Mouse (Mus musculus) ES-E14 (cell line): Measurements from ENCODE around the gene Calm1. TPM values are rescaled to one million over a fixed set of nuclear protein-coding genes. Genes with fewer than 3 reads are reported as not detected.

Experiments used
- DNase-seq: peaks from one replicate; pipeline ENCODE4 v3.0.0-alpha.2; 2013; ENCODE audit warnings: low read depth, low spot score
- H3K27ac ChIP-seq: 2 replicates; pipeline ENCODE4 v1.5.1; 2012; ENCODE audit warnings: low read depth, mild to moderate bottlenecking, low read length, moderate library complexity, mixed read lengths; ENCODE audit not compliant: poor library complexity, insufficient read depth, severe bottlenecking
- H3K36me3 ChIP-seq: 2 replicates; pipeline ENCODE4 v1.6.1; 2012; ENCODE audit warnings: mild to moderate bottlenecking, low read length, moderate library complexity, mixed read lengths; ENCODE audit not compliant: control insufficient read depth, poor library complexity, insufficient read depth, severe bottlenecking
- H3K4me1 ChIP-seq, 2 experiments: fragments of 150-350 bp in 1 of 2; sonication (generic) in 1 of 2; 2 replicates each; pipeline ENCODE4 v1.6.1; 2012; ENCODE audit warnings: low read length in 2 of 2, mild to moderate bottlenecking in 1 of 2, mixed read lengths in 1 of 2; ENCODE audit not compliant: control insufficient read depth in 2 of 2, insufficient read depth in 2 of 2, poor library complexity in 1 of 2
- H3K4me3 ChIP-seq, 2 experiments: fragments of 150-350 bp in 1 of 2; sonication (generic) in 1 of 2; 2 replicates each; pipeline ENCODE4 v1.5.1; 2012; ENCODE audit warnings: low read length in 2 of 2, low read depth in 1 of 2, mild to moderate bottlenecking in 1 of 2, mixed read lengths in 1 of 2; ENCODE audit not compliant: insufficient read depth in 1 of 2, poor library complexity in 1 of 2, severe bottlenecking in 1 of 2
- H3K9ac ChIP-seq: 2 replicates; pipeline ENCODE4 v1.6.1; 2012; ENCODE audit warnings: low read depth, mild to moderate bottlenecking, low read length, mixed read lengths; ENCODE audit not compliant: poor library complexity, insufficient read depth, severe bottlenecking
- H3K9me3 ChIP-seq: fragments of 150-350 bp; sonication (generic); 2 replicates; pipeline ENCODE4 v1.6.1; 2012; ENCODE audit warnings: low read depth, mild to moderate bottlenecking, low read length; ENCODE audit not compliant: control insufficient read depth, insufficient read depth
- CHD2 ChIP-seq: IDR thresholded peaks from 2 replicates; pipeline ENCODE4 v1.6.1; 2014; ENCODE audit warnings: mild to moderate bottlenecking, low read depth, low read length, inconsistent platforms
- HCFC1 ChIP-seq: IDR thresholded peaks from 2 replicates; pipeline ENCODE4 v1.6.1; 2012; ENCODE audit warnings: low read length, inconsistent platforms, borderline replicate concordance; ENCODE audit not compliant: insufficient read depth
- MAFK ChIP-seq: IDR thresholded peaks from 2 replicates; pipeline ENCODE4 v1.6.1; 2014; ENCODE audit warnings: mild to moderate bottlenecking, low read depth, low read length, inconsistent platforms; ENCODE audit not compliant: insufficient read depth
- ZC3H11A ChIP-seq: IDR thresholded peaks from 2 replicates; pipeline ENCODE4 v1.6.1; 2012; ENCODE audit warnings: low read depth, mild to moderate bottlenecking, inconsistent platforms, low read length, borderline replicate concordance
- ZNF384 ChIP-seq: IDR thresholded peaks from 2 replicates; pipeline ENCODE4 v1.6.1; 2012; ENCODE audit warnings: low read depth, low read length, inconsistent platforms
- in situ Hi-C, 2 experiments: fragments of 600-800 bp; cut with MboI; formaldehyde crosslinking; loops; one replicate each; pipeline ENCODE4 v1.15.1; 2025; ENCODE audit warnings: low sequenced_read_pairs in 2 of 2, inconsistent platforms in 1 of 2; ENCODE audit not compliant: unreplicated experiment in 2 of 2
- total RNA-seq: library from RNA; depleted of rRNA; stranded (reverse); fragments of 300-350 nt; gene quantifications from 2 replicates; pipeline ENCODE4 v1.2.3, GENCODE M21; 2012

Gene Calm1
- total RNA-seq, 1 experiment, result 537 TPM

GRCm38 (mm10) chr12:100199891-100200644 lies 833 bp downstream of the Calm1 start:
- Histone ChIP-seq H3K27ac (no peak overlapping the region), H3K4me1 (peaks cover 0 to 4% of the 10 kb centered on the region in 2 experiments; a peak in 3 of 4 replicates), H3K4me3 (peak overlapping the region; percentile 80 to 86), H3K36me3 (peaks cover 19% of the 10 kb centered on the region), H3K9me3 (no peaks in the 10 kb centered on the region), H3K9ac (peak overlapping the region; percentile 83)
- in situ Hi-C loops, result no loop called here
- no peak for DNase-seq
- no peak for TF ChIP-seq ZNF384
- TF ChIP-seq MAFK, result no peak
- TF ChIP-seq ZC3H11A, result no peak
- no peak for TF ChIP-seq CHD2
- no peak for TF ChIP-seq HCFC1

- in situ Hi-C loops, result no loop called here
- no peak for DNase-seq
- no peak for TF ChIP-seq MAFK
- no peak for TF ChIP-seq CHD2
- no peak for TF ChIP-seq HCFC1
- TF ChIP-seq ZNF384, result no peak
- no peak for TF ChIP-seq ZC3H11A
- no peaks in the 10 kb centered on the region for H3K9me3 ChIP-seq
- peak overlapping the region; percentile 80 to 86 for H3K4me3 ChIP-seq
- peaks cover 26% of the 10 kb centered on the region for H3K36me3 ChIP-seq
- no peak overlapping the region for H3K27ac ChIP-seq
- peak overlapping the region; percentile 83 for H3K9ac ChIP-seq
- H3K4me1 ChIP-seq, result peaks cover 0 to 4% of the 10 kb centered on the region in 2 experiments; a peak in 3 of 4 replicates
These were observed 1.6 kb downstream of the Calm1 start for GRCm38 (mm10) chr12:100200645-100201362.

- peak overlapping the region; percentile 80 to 86; a peak in 2 of 4 replicates for H3K4me3 ChIP-seq
- TF ChIP-seq CHD2 (no peak), HCFC1 (no peak), MAFK (no peak), ZNF384 (no peak), ZC3H11A (no peak)
- H3K9me3 ChIP-seq, result no peaks in the 10 kb centered on the region
- H3K4me1 ChIP-seq, result peaks cover 0 to 4% of the 10 kb centered on the region in 2 experiments; a peak in 3 of 4 replicates
- H3K27ac ChIP-seq, result no peak overlapping the region
- H3K36me3 ChIP-seq, result peaks cover 31% of the 10 kb centered on the region
- no peak overlapping the region for H3K9ac ChIP-seq
- no peak for DNase-seq
- in situ Hi-C loops, result no loop called here
These were observed 2.1 kb downstream of the Calm1 start for GRCm38 (mm10) chr12:100201363-100201711.

GRCm38 (mm10) chr12:100201838-100202237 lies 2.6 kb downstream of the Calm1 start:
- H3K4me1 ChIP-seq, result peaks cover 0 to 4% of the 10 kb centered on the region in 2 experiments; a peak in 3 of 4 replicates
- no peak overlapping the region for H3K27ac ChIP-seq
- no peak overlapping the region for H3K9ac ChIP-seq
- peak; percentile 98 for DNase-seq
- TF ChIP-seq HCFC1, result peak; percentile 69; the same call in 1 of the 2 replicates
- peak; percentile 98 for TF ChIP-seq ZC3H11A
- no peak for TF ChIP-seq CHD2
- 0 out of 2 replicates have a peak, but pooled peaks have one; percentile 13 for TF ChIP-seq MAFK
- no peak for TF ChIP-seq ZNF384
- H3K4me3 ChIP-seq, result no peak overlapping the region
- no peaks in the 10 kb centered on the region for H3K9me3 ChIP-seq
- peaks cover 35% of the 10 kb centered on the region for H3K36me3 ChIP-seq
- in situ Hi-C loops, result no loop called here
